Mouse (Mus musculus) layer of hippocampus, postnatal 14 days (tissue): ENCODE measurements at regions not wholly inside any gene's neighbourhood (a gene's known extent, or its start where the extent isn't known, plus 50 kb on each side); places are given as distances from the start of the nearest gene placed in this dataset.
"Not testable (repeated sequence)": the region's sequence is repeated elsewhere in the genome, so short reads cannot be mapped to it uniquely, and the experiment has no call there.

Experiments used
- DNase-seq, 2 experiments: peaks; one replicate each; pipeline ENCODE4 v3.0.0; 2021 to 2022; ENCODE audit warnings: low spot score in 2 of 2, mixed read lengths in 1 of 2

DNA sequence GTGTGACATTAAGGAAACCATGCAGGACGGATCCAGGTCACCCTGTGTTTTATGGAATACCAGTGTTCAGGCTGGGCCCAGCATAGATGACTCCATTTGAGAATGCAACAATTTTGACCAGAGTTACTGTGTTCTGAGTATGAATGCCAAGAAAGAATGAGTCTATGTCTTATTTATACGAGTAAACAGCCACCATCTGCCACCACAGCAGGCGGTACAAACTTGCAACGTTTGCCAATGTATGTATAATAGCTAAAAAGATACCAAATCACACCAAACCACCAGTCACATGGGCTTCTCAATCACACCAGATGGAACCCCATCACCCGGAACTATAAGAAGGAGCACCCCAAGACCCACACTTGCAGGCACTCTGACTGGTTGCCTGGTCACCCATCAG lies 192.1 kb downstream of the Glrx3 start:
- peak; percentile 18 to 64 for DNase-seq

DNA sequence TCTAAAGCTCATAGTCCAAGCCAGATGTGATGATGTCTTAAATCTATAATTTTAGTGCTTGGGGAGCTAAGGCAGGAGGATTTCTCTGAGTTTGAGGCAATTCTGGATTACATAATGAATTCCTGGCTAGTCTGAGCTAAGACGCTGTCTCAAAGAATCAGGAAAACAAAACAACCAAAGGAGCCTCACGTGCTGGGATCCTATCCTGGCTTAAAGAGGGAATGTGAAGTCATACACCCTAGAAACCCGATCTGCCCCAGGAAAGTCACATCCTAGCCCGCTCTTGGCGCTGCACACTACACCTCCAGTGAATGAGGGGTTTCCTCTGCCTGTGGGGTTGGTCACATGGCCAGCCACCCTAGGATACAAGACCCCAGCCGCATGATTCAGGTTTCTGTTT lies 211.2 kb downstream of the Glrx3 start:
- no peak for DNase-seq

DNA sequence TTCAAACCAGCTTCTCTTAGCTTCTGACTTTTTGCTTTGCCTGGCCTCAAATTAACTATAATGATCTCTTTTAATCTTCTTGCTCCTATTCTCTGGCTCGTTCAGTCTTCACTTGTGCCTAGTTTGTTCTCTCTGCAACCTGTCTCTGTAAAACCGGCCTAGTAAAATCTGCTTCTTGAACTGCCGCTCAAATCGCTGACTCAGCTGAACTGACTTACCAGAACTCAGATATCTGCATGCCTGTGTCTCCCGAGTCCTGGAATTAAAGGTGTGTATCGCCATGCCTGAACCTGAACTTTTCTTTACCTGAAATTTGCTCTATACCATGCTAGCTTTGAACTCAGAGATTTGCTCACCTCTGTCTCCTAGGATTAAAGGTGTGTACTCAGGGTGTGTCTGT lies 212.2 kb downstream of the Glrx3 start:
- no peak for DNase-seq

DNA sequence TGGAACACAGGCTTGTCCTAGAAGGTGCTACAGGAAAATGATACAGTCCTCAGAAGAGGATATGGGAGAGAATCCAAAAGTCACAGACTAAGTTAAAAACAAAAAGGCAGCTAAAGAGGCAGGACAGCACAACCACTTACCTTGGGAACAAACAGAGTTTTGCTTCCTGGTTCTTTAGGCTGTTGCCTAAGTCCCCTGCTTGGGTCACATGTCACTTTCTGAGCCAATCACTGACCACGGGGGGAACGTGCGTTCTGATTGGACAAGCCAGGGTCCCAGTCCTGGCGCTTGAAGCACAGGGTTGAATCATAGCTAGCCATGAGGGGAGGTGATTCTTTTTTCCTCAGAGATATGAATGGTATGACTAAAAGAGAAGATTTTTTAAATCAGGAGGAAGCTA lies 216.4 kb downstream of the Glrx3 start:
- DNase-seq: no peak

DNA sequence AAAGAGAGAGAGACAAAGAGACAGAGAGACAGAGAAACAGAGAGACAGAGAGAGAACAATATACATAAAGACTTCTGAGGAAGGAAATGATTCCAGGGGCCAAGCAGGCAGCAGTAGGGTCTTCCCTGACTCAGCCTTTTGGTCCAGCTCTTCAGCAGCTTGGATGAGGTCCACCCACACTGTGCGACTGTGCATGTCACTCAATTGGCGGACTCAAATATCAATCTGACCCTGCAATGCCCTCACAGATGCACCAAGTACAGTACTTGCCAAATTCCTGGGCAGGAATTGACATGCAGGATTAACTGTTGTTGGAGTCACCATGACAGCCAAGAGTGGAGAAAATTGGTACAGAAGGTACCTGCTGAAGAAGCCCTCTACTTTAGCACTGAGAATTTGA lies 229.8 kb downstream of the Glrx3 start:
- DNase-seq: no peak

DNA sequence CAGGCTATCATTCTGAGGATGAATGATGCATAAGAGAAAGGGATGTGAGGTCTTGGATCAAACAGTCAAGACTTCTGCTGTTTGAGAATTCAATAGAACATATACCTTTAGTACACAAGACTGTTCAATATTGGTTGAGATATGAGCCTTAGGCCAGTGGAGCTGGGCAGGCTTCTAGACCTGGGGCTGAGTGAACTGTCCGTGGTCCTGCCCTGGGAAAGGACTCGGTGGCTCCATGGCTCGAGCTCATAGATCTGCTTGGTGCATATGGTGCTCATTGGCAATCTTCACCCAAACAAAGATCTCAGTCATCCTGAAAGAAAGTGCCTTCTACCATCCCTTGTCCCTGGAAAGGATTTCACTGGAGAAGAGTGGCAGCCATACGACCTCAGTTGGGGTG lies 233.7 kb downstream of the Glrx3 start:
- DNase-seq: no peak

DNA sequence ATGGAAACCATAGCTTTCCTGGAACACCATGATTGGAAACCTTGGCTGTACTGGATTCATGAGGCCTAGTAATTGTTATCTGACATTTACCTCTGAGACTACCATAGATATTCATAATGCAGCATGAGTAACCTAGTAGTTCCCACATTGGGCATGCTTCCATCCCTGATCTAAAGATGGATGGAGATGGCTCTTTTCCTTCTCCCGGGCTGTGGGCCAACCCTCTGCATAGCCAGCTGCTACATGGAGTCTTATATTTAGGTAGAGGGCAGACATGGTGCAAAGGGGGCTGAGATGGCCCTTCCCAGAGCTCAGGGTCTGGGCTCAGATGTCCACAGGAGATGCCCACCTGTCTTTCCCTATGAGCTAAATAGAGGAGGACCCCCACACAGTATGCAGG lies 237.2 kb downstream of the Glrx3 start:
- DNase-seq: peak in 1 of 2 experiments; percentile 13

DNA sequence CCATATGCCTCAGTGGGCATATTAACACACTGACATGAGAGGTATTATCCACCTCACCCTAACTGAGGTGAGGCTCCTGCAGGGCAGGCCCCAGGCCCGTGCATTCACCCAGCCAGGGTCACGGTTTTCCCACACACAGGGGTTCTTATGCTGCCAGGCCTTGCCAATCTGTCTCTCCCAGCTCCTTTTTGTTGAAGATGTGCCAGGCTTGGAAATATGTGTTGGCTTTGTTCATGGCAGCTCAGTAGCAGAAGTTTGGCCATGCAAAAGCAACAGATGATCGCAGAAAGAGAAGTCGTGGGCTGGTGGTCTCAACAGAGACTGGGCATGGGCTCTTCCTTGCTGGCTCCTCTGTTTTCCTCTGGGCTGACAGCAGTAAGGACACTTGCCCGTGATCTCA lies 238.0 kb downstream of the Glrx3 start:
- peak; percentile 32 to 77 for DNase-seq

DNA sequence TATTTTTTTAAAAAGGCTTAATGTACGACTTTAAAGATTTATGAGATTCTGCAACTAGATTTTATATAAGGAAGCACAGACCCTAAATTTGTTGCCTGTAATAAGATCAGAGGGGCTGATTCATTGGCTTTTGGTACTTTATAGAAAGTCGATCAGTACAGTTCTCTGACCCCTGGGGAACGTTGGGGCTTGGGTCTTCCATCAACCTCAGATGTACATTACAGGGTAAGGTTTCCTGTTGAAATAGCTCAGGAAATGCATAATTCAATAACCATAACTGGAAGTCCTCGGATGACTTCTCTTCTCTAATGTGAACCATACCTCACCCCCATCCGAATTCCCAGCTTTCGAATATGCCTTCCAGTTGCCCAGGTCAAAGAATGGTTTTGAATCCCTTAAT lies 247.4 kb downstream of the Glrx3 start:
- no peak for DNase-seq

DNA sequence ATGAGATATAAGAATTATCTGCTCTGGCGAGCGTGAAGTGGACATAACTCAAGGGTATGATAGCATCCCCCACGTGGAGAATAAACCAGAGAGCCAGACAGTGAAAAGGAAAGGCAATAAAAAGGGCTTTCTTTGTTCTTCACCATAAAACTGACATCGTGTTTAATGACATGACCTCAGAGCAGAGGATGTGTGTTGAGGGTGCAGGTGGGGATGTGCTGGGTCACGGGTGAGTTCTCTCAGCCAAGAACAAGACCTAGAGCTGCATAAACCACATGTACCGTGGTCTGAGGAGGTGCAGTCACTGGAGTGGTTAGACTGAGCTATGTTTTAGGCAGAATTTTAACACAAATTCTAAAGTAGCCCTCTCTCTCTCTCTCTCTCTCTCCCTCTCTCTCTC lies 247.9 kb downstream of the Glrx3 start:
- DNase-seq: no peak

DNA sequence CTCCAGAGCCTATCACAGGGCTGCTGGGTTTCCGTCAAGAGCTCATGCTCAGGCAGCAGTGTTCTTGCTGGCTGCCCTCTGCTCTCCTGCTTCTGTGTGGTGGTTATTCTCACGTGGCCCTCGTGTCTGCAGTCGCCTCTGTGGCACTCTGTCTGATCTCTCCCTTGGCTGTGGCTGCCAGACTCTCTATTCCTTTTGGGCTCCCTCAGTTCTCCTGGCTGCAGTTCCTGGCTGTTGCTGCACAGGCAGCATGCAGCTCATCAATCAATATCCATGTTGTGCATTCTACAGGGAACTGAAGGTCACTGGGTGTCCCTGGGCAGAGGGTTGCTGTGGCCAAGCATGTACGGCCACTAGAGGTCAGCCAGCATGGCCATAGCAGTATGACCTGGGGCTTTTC lies 259.4 kb downstream of the Glrx3 start:
- no peak for DNase-seq

DNA sequence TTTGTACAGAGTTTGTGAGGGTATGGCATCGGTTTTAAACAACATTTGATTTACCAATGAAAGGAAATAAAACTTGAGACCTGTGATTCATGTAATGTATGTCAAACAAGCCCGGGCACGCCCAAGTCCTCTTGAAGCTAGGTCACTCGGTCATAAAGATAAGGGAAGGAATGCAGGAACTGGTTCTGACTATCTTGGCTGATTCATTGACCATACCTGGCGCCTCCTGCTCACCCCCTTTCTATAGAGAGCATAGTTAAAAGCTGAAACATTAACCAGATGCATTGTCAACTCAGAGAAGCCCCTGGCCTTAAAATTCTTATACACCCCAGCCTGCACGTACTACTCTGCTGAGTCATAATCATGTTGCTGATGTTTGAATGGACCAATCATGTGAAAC lies 261.1 kb downstream of the Glrx3 start:
- not testable (repeated sequence) for DNase-seq

DNA sequence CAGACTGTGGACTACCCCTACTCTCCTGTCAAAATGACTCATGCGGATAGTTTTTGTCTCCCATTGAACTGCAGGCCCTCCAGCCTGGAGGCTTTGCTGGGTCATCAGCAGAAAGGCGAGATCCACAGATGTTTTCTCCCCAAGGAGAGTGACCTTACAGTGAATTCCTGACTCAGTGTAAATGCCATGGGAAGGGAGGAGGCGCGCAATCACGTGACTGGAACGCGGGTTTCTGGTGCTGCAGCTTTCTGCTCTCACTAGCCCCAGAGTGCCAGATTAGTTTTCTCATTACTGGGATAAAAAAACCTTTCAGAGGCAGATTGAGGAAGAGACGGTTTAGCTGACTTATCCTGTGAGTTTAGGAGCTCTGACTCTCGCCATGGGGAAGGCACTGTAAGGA lies 275.4 kb downstream of the Glrx3 start:
- no peak for DNase-seq

DNA sequence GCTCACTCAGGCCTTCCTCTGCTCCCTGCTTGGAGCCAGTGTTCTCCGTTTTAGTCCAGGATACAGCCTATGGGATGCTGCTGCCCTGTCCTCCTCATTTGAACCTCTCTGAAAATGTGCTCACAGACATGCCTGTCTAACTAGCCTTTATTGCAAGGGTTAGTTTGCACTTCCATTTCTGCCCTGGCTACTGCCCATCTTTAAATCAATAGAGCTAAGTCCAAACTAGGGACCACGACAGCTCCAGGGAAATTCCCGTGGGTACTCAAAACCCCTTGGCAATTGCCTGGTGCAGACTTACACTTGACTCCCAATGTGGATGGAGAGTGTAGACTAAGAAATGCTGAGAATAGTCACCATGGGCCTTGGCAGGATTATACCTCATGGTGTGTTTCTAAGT lies 276.4 kb downstream of the Glrx3 start:
- no peak for DNase-seq

DNA sequence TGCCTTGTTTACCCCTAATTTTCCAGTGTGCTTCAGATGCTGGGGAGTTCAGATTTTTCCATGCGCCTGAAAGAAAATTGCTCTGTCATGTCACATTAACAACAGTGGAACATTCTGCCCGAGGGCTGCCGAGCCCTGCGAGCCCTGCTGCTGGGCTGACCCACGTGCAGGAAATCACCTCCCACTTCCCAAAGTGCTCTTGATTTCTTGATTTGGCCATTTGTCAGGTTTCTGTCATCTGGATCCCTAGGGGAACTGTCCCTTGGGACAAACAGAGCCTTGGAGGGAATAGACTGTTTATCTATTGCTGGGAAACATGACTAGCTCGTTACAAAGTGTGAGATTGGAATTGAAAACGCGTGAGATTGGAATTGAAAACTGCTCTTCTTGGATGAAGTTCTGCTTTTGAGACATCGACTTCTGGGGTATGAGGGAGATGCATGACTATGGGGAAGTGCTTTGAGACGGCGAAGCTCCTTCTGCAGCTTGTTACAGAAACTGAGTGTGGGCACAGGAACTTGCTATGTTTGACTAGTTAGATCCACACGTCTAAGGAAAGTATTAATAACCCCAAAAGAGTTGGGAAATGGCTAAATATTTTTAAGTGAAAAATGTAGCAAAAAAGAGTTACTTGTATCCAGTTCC lies 277.0 kb downstream of the Glrx3 start:
- no peak for DNase-seq

DNA sequence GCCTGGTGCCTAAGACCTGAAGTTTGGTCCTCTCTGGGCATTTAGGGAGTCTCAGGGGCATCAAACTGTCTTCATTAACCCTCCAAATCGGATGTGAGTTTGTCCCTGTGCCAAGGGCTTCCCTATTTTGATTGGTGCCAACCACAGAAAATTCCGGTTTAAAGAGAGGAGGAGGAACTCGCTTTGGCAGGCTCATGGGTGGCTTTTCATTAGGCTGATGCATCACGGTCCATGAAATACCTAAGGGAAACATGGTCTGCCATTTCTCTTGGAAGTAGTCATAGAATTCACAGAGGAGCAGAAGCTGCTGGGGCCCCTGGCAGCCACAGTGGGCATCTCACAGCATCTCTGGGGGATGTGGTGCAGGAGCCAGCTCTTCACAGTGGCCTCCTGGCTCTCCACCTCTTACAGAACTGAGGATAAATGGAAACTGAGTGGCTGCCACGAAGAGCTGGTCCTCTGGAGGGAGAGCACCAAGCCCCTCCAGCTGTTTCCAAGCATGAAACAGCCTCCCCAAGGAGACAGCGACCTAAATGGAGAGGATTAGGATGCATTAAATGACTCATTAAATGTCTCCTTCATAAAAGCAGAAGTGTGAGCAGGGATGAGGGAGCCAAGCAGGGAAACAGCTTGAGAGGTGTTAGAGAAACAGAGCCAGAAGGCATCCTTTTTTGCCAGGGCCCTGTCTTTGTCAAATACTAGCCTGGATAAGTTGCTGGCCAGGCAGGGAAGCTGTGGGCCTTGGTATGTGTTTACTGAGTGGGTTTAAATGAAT lies 277.9 kb downstream of the Glrx3 start:
- DNase-seq: no peak

DNA sequence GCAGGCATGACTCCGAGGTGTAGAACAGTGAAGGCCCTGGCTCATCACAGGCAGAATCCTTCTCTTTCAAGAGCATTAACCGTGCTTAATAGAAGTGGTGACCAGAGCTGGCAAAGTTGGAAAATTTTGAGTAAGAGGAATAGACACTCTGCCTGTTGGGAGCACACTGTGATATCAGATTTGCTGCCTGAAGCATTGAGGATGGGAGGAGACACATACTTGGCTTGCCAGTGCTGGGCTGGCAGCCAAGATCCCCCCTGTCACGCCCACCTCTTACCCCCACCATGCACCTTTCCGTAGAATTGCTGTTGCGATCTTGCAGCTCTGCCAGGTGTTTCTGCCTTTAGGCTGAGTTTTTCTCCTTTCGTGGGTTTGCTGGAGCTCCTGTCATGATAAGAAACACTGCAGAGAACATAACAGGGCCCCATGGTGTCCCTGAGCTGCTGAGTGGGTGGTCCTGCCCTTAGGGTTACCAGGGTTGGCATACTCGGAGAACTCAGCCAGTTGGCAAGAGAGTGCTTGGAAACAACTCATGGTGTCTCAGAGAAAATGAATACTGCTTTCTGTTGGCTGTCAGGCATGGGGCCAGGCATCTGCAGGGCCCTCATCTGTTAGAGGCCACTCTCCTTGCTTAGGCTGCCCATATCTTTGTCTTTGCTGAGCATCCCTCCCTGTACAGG lies 286.1 kb downstream of the Glrx3 start:
- peak in 1 of 2 experiments; percentile 27 for DNase-seq

DNA sequence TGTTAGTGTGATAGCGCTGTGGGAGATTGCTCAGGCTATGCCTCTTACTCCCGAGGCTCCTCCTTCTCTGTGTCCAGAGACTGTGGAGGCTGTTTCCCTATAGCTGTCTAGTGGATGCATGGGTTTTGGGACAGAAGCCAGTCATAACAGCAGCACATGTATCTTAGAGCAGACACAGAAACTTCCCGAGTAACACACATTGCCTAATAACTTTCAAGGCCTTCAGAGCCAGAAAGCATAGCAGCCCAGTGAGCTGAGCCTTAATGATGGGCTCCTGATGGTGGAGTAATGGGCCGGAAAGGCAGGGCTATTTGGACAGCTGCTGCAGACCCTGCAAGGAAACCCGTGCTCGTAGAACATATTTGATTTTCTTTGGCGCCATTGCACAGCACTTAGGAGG lies 288.6 kb downstream of the Glrx3 start:
- no peak for DNase-seq

DNA sequence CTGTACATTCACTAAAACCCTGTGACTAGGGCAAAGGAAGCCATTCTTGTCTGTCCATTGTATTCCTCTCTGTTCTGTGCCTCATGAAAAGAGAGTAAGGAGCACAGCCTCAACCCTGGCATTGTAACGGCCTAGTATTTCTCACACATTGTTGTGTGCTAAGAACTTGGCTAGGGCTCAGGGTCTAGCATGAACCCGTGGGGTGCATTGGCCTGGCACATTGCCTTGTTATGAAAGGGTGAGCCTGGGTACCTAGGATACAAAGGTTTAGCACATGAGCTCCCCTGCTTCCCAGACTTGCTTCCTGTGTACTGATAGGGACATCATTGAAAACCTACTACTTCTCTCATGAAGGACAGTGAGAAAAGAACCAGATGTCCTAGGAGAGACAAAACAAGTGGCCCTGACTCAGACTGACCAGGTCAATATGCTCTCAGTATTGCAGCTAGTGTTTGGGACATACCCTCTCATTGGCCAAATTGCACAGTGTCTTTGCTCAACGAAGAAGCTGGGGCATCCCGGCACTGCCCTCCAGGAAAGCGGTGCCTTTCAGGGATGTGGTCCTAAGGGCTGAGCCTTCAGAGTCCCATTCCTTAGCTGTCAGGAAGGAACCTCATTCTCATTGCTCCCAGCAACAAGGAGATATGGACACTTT lies 298.6 kb downstream of the Glrx3 start:
- no peak for DNase-seq

DNA sequence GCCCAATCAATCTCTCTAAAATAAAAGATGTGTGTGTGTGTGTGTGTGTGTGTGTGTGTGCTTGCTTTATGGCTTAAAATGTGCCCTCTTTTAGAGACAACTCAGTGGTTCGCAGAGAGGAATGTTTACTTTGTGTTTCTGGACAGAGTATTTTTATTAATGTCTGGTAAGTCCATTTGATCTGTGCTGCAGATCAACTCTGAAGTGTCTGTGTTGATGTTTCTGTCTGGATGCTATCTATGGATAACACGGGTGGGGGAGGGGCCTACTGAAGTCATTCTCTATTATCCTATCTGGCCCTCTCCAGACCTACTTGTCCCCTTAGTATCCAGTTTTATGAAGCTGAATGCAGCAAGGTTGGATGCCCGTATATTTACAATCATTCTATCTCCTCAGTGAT lies 304.3 kb downstream of the Glrx3 start:
- DNase-seq: no peak

DNA sequence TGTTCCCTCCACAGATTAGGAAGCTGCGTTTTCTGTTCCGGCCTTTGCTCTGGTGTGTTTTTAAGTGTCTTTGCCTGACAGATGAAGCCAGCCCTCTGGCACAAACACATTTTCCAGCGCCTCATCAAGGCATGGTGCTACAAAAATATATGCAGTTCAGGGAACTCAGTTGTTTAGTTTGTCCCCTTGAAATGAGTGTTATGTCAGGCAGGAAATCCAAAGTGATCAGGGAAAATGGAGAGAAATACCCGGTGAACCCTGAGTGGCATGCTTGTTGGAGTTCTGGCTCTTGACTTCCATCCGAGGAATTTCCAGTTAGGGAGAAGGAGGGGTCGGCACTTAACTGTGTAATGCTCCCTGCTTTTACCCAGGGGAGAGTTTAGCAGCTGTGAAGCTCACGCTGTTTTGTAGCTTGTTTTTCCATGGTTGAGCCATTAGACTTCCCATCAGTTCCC lies 304.9 kb downstream of the Glrx3 start:
- DNase-seq: no peak

DNA sequence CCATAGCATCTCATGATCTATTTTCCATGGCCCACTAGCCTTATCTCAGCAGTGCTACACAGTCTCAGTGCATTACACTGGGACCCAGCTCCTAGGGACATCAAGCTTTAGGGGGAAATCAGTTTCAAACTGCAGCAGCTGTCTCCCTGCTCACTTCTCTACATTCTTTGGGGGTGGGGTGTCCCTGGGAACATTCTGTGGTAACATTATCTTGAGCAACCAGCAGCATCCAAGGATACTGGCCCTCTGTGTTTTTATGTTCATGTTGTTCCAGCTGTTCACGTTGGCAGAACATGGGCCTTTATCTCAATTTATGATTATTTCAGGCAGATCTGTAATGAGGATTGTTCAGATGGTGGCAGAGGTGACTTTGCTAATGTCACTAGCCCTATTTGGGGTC lies 308.2 kb downstream of the Glrx3 start:
- no peak for DNase-seq
